Mouse (Mus musculus): ENCODE measurements at regions not wholly inside any gene's neighbourhood (a gene's known extent, or its start where the extent isn't known, plus 50 kb on each side); places are given as distances from the start of the nearest gene placed in this dataset.

GRCm38 (mm10) chr11:82668026-82668425 lies 96.1 kb downstream of the Cct6b start:
- no peak for DNase-seq (ENCODE audit: low spot score in 2 of 2)

GRCm38 (mm10) chr11:82664076-82664475 lies 100.0 kb downstream of the Cct6b start:
- peak; percentile 18 to 40 for DNase-seq (ENCODE audit: low spot score in 2 of 2)

GRCm38 (mm10) chr11:82662086-82662485 lies 102.0 kb downstream of the Cct6b start:
- no peak for DNase-seq (ENCODE audit: low spot score in 2 of 2)

GRCm38 (mm10) chr11:82651751-82652150 lies 112.4 kb downstream of the Cct6b start:
- DNase-seq (ENCODE audit: low spot score in 2 of 2), result no peak

DNA sequence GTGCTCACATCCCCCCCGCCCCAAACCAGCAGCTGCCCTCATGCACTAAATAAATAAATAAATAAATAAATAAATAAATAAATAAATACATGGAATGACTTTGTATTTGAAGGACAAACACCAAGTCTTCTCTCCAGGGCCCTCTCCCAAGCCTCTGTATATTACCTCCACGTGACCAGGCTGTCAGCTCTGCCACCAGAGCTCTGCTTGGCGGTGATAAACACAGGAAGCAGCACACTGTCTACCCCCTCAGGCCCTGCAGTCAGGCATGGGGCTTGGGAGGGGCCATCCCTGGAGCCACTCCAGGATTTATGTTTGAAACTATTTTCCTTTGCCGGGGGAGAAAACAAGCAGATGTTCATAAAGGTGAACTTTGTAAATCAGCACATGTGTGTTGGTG lies 125.6 kb downstream of the Cct6b start:
- no peak for DNase-seq (ENCODE audit: low spot score in 2 of 2)

- DNase-seq (ENCODE audit: low spot score in 2 of 2), result no peak
Observed at GRCm38 (mm10) chr11:82632191-82632590, 131.9 kb downstream of the Cct6b start.

GRCm38 (mm10) chr11:82631387-82631786 lies 132.7 kb downstream of the Cct6b start:
- DNase-seq (ENCODE audit: low spot score in 2 of 2), result no peak

DNA sequence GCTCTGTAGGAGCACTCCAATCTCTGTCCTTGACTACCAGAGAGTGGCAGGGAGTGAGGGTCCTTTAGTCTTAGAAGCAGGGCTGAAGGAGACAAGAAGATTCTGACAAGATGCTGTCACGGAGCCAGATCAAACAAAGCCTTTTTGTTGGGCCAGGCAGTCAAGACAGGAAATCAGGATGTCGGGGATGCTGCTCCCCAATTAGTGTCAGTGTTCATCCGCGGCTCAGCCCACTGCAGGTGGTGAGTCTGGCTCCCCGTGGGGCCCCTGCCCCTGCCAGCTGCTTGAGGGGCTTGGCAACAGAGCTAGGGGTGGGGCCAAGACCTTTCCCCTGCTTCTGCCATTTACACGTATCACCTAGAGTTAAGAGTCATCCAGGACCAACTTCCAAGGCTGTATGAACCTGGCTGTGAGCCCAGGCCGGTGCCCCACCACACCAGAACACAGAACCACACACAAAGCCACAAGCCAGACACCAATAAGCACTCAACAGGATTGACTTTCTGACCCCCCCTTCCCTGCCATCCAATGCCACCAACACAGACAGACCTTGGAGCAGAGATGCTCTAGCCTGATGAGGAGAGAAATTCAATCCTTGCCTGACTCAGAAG lies 137.5 kb downstream of the Cct6b start:
- DNase-seq (ENCODE audit: low spot score in 2 of 2), result no peak

DNA sequence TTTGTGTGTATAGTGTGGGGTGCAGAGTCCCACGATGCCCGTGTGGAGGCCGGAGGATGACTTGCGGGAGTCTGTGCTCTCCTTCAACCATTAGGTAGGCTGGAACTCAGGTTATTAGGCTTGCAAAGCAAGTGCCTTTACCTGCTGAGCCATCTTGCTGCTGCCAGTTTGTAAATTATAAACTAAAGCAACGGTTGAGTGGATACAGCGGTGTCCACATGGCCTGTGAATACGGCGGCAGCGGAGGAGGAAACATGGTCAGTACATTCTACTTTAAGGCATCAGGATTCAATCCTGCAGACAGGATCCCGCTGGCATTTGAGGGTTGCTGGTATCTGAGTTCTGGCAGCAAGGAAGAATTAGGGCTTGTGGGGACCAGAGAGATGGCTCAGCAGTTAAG lies 143.1 kb downstream of the Cct6b start:
- no peak for DNase-seq (ENCODE audit: low spot score in 2 of 2)

DNA sequence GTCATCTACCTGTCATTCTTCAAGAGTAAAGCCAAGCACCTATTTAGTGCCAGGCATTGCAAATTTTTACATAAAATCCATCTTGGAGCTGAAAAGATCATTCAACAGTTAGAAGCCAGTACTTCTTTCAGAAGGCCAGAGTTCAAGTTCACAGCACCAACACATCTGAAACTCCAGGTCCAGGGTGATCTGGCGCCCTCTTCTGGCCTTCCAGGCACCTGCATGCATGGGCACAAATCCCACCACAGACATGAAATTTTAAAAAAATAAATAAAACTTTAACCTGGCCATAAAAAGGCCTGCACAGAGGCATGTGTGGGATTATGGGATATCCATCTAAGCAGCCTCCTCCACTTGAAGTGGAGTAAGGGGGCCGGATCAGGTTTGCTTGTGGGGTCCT lies 144.7 kb downstream of the Cct6b start:
- DNase-seq (ENCODE audit: low spot score in 2 of 2), result no peak

- no peak for DNase-seq (ENCODE audit: low spot score in 2 of 2)
Observed at GRCm38 (mm10) chr11:82618457-82618856, 145.7 kb downstream of the Cct6b start.

DNA sequence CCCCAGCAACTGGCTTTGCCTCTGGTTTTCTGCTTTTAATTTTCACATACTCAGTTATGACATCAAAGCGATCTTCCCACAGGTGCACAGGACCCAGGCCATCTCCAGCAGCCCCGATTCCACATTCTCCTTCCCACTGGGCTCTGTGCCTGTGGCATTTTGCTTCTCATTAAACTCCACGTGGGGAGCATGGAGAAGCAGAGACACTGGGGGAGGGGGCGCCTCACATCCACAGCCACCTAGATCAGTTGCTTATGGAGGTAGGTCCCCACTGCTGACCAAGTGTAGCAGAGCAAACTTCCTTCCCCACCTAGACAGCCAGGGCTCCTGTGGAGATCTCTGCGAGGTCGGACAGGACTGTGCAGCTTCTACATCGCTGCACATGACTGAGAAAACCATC lies 147.3 kb downstream of the Cct6b start:
- no peak for DNase-seq (ENCODE audit: low spot score in 2 of 2)

- DNase-seq (ENCODE audit: low spot score in 2 of 2), result no peak
Observed at GRCm38 (mm10) chr11:82614356-82614755, 149.8 kb downstream of the Cct6b start.

DNA sequence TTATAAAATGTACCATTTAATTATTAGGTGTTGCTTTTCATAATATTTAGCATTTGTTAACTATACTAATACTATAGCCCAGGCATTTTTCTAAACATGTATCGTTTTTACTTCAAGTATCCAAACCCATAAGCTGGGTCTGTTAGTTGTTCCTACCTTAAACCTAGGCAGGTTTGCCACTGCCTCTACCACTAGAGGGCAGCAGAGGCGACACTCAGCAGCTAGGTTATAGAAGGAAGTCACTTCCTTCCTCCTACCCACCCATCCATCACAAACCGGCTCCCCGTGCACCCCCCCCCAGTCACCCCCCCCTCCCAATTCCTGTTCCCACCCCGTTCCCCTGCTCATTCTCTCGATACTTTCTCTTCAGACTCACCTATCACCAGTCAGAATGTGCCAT lies 150.6 kb downstream of the Cct6b start:
- DNase-seq (ENCODE audit: low spot score in 2 of 2), result peak; percentile 74 to 78

DNA sequence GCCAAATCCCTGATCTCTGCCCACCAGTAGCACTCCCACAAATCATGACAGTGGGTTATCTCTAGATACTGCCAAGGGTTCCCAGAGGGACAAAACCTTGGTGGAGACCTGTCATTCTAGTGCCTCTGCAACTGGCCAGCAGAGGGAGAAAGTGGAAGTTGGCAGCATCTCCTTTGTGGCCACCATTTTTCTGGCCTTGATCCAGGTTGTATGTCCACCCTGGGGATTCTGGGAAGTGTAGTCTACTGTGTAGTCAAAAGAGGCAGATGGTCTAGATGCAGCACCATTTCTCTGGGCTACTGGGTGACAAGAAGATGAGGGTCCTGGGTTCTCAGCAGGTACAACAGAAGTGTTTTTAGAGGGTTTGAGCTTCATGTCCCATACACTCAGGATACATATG lies 152.1 kb downstream of the Cct6b start:
- no peak for DNase-seq (ENCODE audit: low spot score in 2 of 2)

GRCm38 (mm10) chr11:82608963-82609362 lies 155.2 kb downstream of the Cct6b start:
- no peak for DNase-seq (ENCODE audit: low spot score in 2 of 2)

DNA sequence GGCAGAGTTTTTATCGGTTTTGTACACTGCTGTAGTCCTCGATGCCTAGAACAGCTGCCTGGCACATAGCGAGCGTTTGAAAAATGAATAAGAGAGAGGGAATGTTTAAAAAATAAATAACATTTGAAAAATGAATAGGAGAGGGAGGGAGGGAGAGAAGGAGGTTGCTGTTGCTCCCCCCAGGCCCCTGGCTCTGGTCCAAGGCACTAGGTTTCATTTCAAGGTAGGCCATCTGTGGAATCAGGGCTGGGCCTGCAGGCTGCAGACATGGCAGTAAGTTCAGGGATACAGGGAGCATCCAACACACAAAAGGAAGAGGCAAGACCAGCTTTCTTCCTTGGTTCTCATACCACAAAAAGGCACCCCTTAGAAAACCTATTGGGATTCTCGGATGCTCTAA lies 156.5 kb downstream of the Cct6b start:
- DNase-seq (ENCODE audit: low spot score in 2 of 2), result no peak

- DNase-seq (ENCODE audit: low spot score in 2 of 2), result no peak
Observed at GRCm38 (mm10) chr11:82604251-82604835, 159.8 kb downstream of the Cct6b start.

DNA sequence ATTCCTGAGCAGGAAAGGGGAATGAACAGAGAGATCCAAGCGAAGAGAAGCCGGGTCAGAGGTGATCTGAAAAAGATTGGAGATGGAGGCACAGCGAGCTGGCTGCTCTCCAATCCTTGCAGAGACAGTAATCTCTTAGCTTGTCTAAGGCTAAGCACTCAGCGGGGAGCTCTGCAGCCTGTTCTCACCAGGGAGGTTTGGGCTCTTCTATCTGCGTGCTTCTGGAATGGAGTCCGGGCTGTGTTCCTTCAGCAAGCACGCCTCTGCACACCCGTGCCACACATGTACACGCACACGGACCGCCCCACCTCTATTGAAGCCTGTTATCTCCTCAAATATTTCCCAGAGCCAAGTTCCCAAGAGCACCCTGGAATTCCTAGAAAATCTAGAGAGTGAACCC lies 161.3 kb downstream of the Cct6b start:
- peak in 1 of 2 experiments; percentile 13 for DNase-seq (ENCODE audit: low spot score in 2 of 2)

DNA sequence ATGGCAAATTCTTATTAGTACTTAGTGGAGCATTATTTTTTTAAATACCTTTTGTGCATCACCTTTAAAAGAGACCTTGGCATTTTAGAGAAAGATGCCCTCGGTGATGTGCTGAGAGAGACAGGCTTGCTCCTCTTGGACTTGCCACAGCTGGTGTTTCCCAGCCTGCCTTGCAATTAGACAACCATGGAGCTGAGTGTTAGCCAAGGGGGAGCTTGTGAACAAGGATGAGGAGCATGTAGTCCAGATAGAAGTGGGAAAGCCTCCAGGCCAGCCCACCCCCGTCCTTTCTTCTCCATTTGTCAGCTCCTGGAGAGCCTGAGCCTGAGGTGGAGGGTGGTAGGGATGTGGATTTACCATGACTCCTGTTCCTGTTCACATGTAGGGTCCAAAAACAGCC lies 161.9 kb downstream of the Cct6b start:
- DNase-seq (ENCODE audit: low spot score in 2 of 2), result no peak

DNA sequence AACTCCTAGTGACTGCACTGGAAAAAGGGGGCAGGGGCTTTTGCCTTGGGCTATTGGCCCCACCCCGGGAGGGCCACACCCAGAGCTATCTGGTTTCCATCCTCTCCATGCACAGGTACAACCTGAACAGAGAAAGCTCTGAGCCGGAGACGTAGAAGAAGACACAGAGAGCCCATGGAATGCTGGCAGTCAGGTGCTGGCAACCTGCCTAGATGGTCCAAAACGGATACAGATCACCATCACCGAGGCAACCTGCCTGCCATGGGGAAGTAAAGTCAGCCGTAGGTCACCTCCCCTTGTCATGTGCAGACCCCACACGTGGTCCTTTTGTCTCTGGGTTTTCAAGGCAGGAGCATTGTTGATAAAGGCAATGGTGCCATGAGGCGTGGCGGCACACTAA lies 164.0 kb downstream of the Cct6b start:
- no peak for DNase-seq (ENCODE audit: low spot score in 2 of 2)

DNA sequence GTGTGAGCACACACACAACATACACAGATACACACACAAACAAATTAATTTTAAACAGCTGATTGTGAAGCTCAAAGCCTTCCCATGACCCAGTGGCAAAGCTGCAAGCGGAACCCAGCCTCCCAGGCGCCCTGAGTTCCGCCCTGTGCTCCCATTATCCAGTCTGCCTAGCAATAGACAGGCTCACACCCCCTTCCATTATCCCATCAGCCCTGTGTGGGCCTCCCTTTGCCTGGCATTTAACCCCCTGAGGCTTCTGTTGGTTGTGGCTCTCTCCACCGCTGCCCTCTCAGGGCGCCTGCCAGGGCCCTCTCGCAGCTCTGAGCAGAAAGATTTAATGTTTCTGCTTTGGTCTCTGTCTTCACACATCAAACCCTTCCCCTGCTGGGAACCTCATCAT lies 166.4 kb downstream of the Cct6b start:
- DNase-seq (ENCODE audit: low spot score in 2 of 2), result no peak

GRCm38 (mm10) chr11:82596801-82597200 lies 167.3 kb downstream of the Cct6b start:
- DNase-seq (ENCODE audit: low spot score in 2 of 2), result no peak

- no peak for DNase-seq (ENCODE audit: low spot score in 2 of 2)
Observed at GRCm38 (mm10) chr11:82589761-82590160, 174.4 kb downstream of the Cct6b start.

All from right cerebral cortex, adult 2 months (tissue).